Mouse (Mus musculus): ENCODE data around the gene Trak1. TPM values are rescaled to one million over a fixed set of nuclear protein-coding genes. Genes with fewer than 3 reads are reported as not detected.

Gene Trak1
- polyA plus RNA-seq, 1 experiment from 2014 or later = 40.3 TPM

DNA sequence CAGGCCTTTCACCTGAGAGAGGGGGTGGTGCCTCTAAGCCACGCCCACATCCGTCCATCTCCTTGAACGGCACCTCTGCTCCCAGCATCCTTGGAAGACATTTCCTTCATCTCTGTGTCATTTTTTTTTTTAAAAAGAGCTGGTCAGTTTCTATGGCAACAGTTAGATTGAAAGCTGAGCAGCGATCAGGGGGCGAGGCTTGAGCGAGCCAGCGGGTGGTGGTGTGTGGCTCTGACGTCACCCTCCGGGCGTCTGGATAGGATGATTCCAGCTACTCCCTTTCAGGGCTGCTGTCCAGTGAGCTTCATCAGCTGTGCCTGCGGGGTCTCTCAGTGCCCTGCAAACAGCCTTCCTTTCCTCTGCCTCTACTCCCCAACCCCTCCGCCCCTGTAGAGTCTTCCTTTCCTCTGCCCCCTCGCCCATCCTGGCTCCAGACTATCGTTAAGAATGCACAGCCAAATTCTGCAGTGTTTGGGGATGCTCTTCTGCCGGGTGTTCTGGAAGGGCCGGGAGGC lies 105.9 kb downstream of the Trak1 start:
- DNase-seq (ENCODE audit: low spot score) = peak; percentile 97
- peak overlapping the region; percentile 57 for H3K4me2 ChIP-seq (ENCODE audit: low read length)
- peak overlapping the region; percentile 35 for H3K4me3 ChIP-seq (ENCODE audit: low read depth, low read length)
- 16% methylated on average over 16 of the region's 16 CpGs for WGBS
- H3K27me3 ChIP-seq (replicated peaks; ENCODE audit: control insufficient read depth, insufficient read depth, low read length) = no peaks in the 10 kb centered on the region
- 0 out of 2 replicates have a peak, but pooled peaks cover 3% of the 10 kb centered on the region for H3K36me3 ChIP-seq (ENCODE audit: control insufficient read depth, insufficient read depth, low read length)
- peak; percentile 85 for ATAC-seq
- peak overlapping the region; percentile 77 for H3K27ac ChIP-seq (ENCODE audit: low read depth, low read length)
- H3K4me1 ChIP-seq (ENCODE audit: control insufficient read depth, insufficient read depth, low read length) = peaks cover 22% of the 10 kb centered on the region
- H3K9ac ChIP-seq (ENCODE audit: low read length) = peak overlapping the region; percentile 59
- H3K9me3 ChIP-seq (replicated peaks; ENCODE audit: control insufficient read depth, low read length) = no peaks in the 10 kb centered on the region

- Histone ChIP-seq H3K9me3 (replicated peaks; ENCODE audit: control insufficient read depth, low read length) (no peaks in the 10 kb centered on the region), H3K9ac (ENCODE audit: low read length) (peak overlapping the region; percentile 59), H3K36me3 (ENCODE audit: control insufficient read depth, insufficient read depth, low read length) (0 out of 2 replicates have a peak, but pooled peaks cover 3% of the 10 kb centered on the region), H3K27ac (ENCODE audit: low read depth, low read length) (peak overlapping the region; percentile 77), H3K4me2 (ENCODE audit: low read length) (peak overlapping the region; percentile 57), H3K27me3 (replicated peaks; ENCODE audit: control insufficient read depth, insufficient read depth, low read length) (no peaks in the 10 kb centered on the region), H3K4me3 (ENCODE audit: low read depth, low read length) (peak overlapping the region; percentile 35), H3K4me1 (ENCODE audit: control insufficient read depth, insufficient read depth, low read length) (peaks cover 18% of the 10 kb centered on the region; the same call in 1 of the 2 replicates)
- WGBS = 53% methylated on average over 11 of the region's 11 CpGs
- ATAC-seq = peak; percentile 29; the same call in 1 of the 2 replicates
- DNase-seq (ENCODE audit: low spot score) = no peak
Observed at GRCm38 (mm10) chr9:121403699-121404098, 106.4 kb downstream of the Trak1 start.

GRCm38 (mm10) chr9:121405088-121405681 lies 107.9 kb downstream of the Trak1 start:
- Histone ChIP-seq H3K9me3 (replicated peaks; ENCODE audit: control insufficient read depth, low read length) (no peaks in the 10 kb centered on the region), H3K4me2 (ENCODE audit: low read length) (peak overlapping the region; percentile 57), H3K4me1 (ENCODE audit: control insufficient read depth, insufficient read depth, low read length) (peaks cover 12% of the 10 kb centered on the region; the same call in 1 of the 2 replicates), H3K9ac (ENCODE audit: low read length) (no peak overlapping the region), H3K36me3 (ENCODE audit: control insufficient read depth, insufficient read depth, low read length) (0 out of 2 replicates have a peak, but pooled peaks cover 3% of the 10 kb centered on the region), H3K4me3 (ENCODE audit: low read depth, low read length) (no peak overlapping the region), H3K27ac (ENCODE audit: low read depth, low read length) (no peak overlapping the region), H3K27me3 (replicated peaks; ENCODE audit: control insufficient read depth, insufficient read depth, low read length) (no peaks in the 10 kb centered on the region)
- ATAC-seq (no peak), DNase-seq (ENCODE audit: low spot score) (no peak)
- WGBS = 97% methylated on average over 8 of the region's 8 CpGs

DNA sequence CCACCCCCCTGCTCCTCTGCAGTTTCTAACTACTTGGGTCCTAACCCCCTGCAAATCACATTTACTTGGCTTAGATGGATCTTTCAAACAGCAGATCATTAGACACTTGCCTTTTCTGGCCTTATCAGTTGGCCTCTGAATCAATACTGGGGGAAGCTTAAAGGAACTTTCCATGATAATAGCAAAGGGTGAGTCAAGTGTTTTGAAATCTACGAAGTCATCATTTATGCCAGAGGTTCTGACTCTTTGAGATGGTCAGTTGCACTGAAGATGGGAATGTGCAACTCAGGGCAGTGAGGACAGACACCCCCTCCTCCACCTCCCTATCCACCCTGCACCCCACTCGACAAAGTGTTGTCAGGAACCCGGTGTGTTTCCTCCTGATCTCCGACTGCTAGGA lies 108.5 kb downstream of the Trak1 start:
- Histone ChIP-seq H3K9me3 (replicated peaks; ENCODE audit: control insufficient read depth, low read length) (no peaks in the 10 kb centered on the region), H3K9ac (ENCODE audit: low read length) (no peak overlapping the region), H3K27ac (ENCODE audit: low read depth, low read length) (no peak overlapping the region), H3K4me3 (ENCODE audit: low read depth, low read length) (no peak overlapping the region), H3K27me3 (replicated peaks; ENCODE audit: control insufficient read depth, insufficient read depth, low read length) (no peaks in the 10 kb centered on the region), H3K4me1 (ENCODE audit: control insufficient read depth, insufficient read depth, low read length) (peaks cover 12% of the 10 kb centered on the region; the same call in 1 of the 2 replicates), H3K4me2 (ENCODE audit: low read length) (no peak overlapping the region), H3K36me3 (ENCODE audit: control insufficient read depth, insufficient read depth, low read length) (0 out of 2 replicates have a peak, but pooled peaks cover 3% of the 10 kb centered on the region)
- WGBS = 96% methylated on average over 4 of the region's 4 CpGs
- ATAC-seq (no peak), DNase-seq (ENCODE audit: low spot score) (no peak)

GRCm38 (mm10) chr9:121414237-121414636 lies 116.9 kb downstream of the Trak1 start:
- Histone ChIP-seq H3K9ac (ENCODE audit: low read length) (no peak overlapping the region), H3K27me3 (replicated peaks; ENCODE audit: control insufficient read depth, insufficient read depth, low read length) (no peaks in the 10 kb centered on the region), H3K4me3 (ENCODE audit: low read depth, low read length) (no peak overlapping the region), H3K4me1 (ENCODE audit: control insufficient read depth, insufficient read depth, low read length) (no peaks in the 10 kb centered on the region), H3K9me3 (replicated peaks; ENCODE audit: control insufficient read depth, low read length) (no peaks in the 10 kb centered on the region), H3K36me3 (ENCODE audit: control insufficient read depth, insufficient read depth, low read length) (peaks cover 10% of the 10 kb centered on the region), H3K27ac (ENCODE audit: low read depth, low read length) (no peak overlapping the region), H3K4me2 (ENCODE audit: low read length) (no peak overlapping the region)
- no peak for ATAC-seq
- DNase-seq (ENCODE audit: low spot score) = no peak
- WGBS = 89% methylated on average over 12 of the region's 12 CpGs

- ATAC-seq (no peak), DNase-seq (ENCODE audit: low spot score) (no peak)
- 83% methylated on average over 19 of the region's 19 CpGs for WGBS
- Histone ChIP-seq H3K9me3 (replicated peaks; ENCODE audit: control insufficient read depth, low read length) (no peaks in the 10 kb centered on the region), H3K36me3 (ENCODE audit: control insufficient read depth, insufficient read depth, low read length) (peaks cover 10% of the 10 kb centered on the region), H3K4me2 (ENCODE audit: low read length) (no peak overlapping the region), H3K27me3 (replicated peaks; ENCODE audit: control insufficient read depth, insufficient read depth, low read length) (no peaks in the 10 kb centered on the region), H3K4me1 (ENCODE audit: control insufficient read depth, insufficient read depth, low read length) (no peaks in the 10 kb centered on the region), H3K4me3 (ENCODE audit: low read depth, low read length) (no peak overlapping the region), H3K9ac (ENCODE audit: low read length) (no peak overlapping the region), H3K27ac (ENCODE audit: low read depth, low read length) (no peak overlapping the region)
Observed at GRCm38 (mm10) chr9:121415626-121416241, 118.4 kb downstream of the Trak1 start.

- no peak for ATAC-seq
- H3K9me3 ChIP-seq (replicated peaks; ENCODE audit: control insufficient read depth, low read length) = no peaks in the 10 kb centered on the region
- H3K36me3 ChIP-seq (ENCODE audit: control insufficient read depth, insufficient read depth, low read length) = peaks cover 10% of the 10 kb centered on the region
- H3K4me3 ChIP-seq (ENCODE audit: low read depth, low read length) = no peak overlapping the region
- H3K27me3 ChIP-seq (replicated peaks; ENCODE audit: control insufficient read depth, insufficient read depth, low read length) = no peaks in the 10 kb centered on the region
- 94% methylated on average over 5 of the region's 5 CpGs for WGBS
- no peaks in the 10 kb centered on the region for H3K4me1 ChIP-seq (ENCODE audit: control insufficient read depth, insufficient read depth, low read length)
- DNase-seq (ENCODE audit: low spot score) = no peak
- no peak overlapping the region for H3K4me2 ChIP-seq (ENCODE audit: low read length)
- no peak overlapping the region for H3K9ac ChIP-seq (ENCODE audit: low read length)
- H3K27ac ChIP-seq (ENCODE audit: low read depth, low read length) = no peak overlapping the region
Observed at GRCm38 (mm10) chr9:121416460-121416859, 119.2 kb downstream of the Trak1 start.

DNA sequence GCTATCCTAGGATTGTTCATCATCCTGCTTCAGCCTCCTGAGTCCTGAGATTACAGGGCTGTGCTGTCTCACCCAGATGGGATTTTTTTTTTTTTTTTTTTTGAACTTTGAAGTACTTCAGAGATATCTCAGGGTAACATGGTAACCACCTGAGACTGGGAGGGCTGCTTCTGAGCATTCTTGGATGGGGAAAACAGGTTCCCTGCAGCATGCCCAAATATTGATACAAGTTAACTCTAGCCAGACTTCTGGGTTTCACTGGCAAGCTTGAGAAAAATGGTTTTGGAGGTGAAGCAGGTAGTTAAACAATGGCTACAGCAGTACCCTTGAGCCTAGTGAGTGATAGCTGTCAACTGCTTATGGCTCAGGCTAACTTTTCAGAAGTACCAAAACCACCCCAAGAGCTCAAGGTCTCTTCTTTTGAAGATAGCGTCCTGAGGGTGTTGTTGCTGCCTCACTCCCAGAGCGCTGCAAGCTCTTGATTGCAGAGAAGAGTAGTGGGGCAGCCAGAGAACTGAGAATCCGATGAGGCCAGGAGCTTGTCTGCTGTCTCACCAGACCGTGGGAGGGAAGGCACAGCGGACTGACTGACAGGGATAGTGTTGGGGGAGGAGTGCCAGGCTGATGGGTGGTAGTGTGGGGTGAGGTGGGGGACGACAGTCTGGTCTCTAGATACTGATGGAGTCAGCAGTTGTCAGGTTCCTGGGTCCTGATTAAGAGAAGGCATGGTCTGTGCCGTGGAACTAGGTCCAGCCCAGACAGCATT lies 119.8 kb downstream of the Trak1 start:
- Histone ChIP-seq H3K27ac (ENCODE audit: low read depth, low read length) (no peak overlapping the region), H3K4me1 (ENCODE audit: control insufficient read depth, insufficient read depth, low read length) (no peaks in the 10 kb centered on the region), H3K9me3 (replicated peaks; ENCODE audit: control insufficient read depth, low read length) (no peaks in the 10 kb centered on the region), H3K4me3 (ENCODE audit: low read depth, low read length) (no peak overlapping the region), H3K36me3 (ENCODE audit: control insufficient read depth, insufficient read depth, low read length) (peaks cover 10% of the 10 kb centered on the region), H3K4me2 (ENCODE audit: low read length) (no peak overlapping the region), H3K27me3 (replicated peaks; ENCODE audit: control insufficient read depth, insufficient read depth, low read length) (no peaks in the 10 kb centered on the region), H3K9ac (ENCODE audit: low read length) (no peak overlapping the region)
- WGBS = 87% methylated on average over 7 of the region's 7 CpGs
- DNase-seq (ENCODE audit: low spot score) = no peak
- no peak for ATAC-seq
